Mouse (Mus musculus): Measurements from ENCODE around the gene Dnm3.

- TF ChIP-seq CTCF (IDR thresholded peaks at IDR 0.05): no peak
- no peak for TF ChIP-seq POLR2A (IDR thresholded peaks at IDR 0.05; ENCODE audit: insufficient read depth, low read depth, low read length)
- TF ChIP-seq EP300 (IDR thresholded peaks at IDR 0.05; ENCODE audit: insufficient read depth, low read depth, low read length): no peak
These were observed 459.2 kb downstream of the Dnm3 start for GRCm38 (mm10) chr1:162018601-162018977.

All from heart, adult 2 months (tissue).